Mouse (Mus musculus) embryonic facial prominence, embryonic 14.5 days (tissue): ENCODE measurements at regions not wholly inside any gene's neighbourhood (a gene's known extent, or its start where the extent isn't known, plus 50 kb on each side); places are given as distances from the start of the nearest gene placed in this dataset.

Experiments
- ATAC-seq: fragments of 200-750 bp; cut with Nextera tagmentation; 2 replicates; pipeline ENCODE4 v1.8.0; 2017; ENCODE audit warnings: low read depth, moderate number of reproducible peaks, moderate TSS enrichment
- DNase-seq: peaks from one replicate; pipeline ENCODE4 v3.0.0-alpha.2; 2015; ENCODE audit warnings: low spot score
- H3K27ac ChIP-seq: fragments of 300-500 bp; sonication (generic); replicated peaks from 2 replicates; pipeline ENCODE4 v1.5.1; 2014; ENCODE audit warnings: low read depth, mild to moderate bottlenecking, low read length, moderate library complexity
- H3K27me3 ChIP-seq: fragments of 300-500 bp; sonication (generic); replicated peaks from 2 replicates; pipeline ENCODE4 v1.6.1; 2014; ENCODE audit warnings: low read length; ENCODE audit not compliant: control insufficient read depth, insufficient read depth
- H3K36me3 ChIP-seq: fragments of 300-500 bp; sonication (generic); 2 replicates; pipeline ENCODE4 v1.6.1; 2014; ENCODE audit warnings: low read length, mixed read lengths; ENCODE audit not compliant: control insufficient read depth, insufficient read depth
- H3K4me1 ChIP-seq: fragments of 300-500 bp; sonication (generic); 2 replicates; pipeline ENCODE4 v1.6.1; 2014; ENCODE audit warnings: antibody characterized with exemption, low read length; ENCODE audit not compliant: control insufficient read depth, insufficient read depth
- H3K4me2 ChIP-seq: fragments of 300-500 bp; sonication (generic); 2 replicates; pipeline ENCODE4 v1.6.1; 2014; ENCODE audit warnings: low read depth, mild to moderate bottlenecking, low read length, moderate library complexity, mixed read lengths
- H3K4me3 ChIP-seq: fragments of 300-500 bp; sonication (generic); 2 replicates; pipeline ENCODE4 v1.5.1; 2014; ENCODE audit warnings: low read depth, mild to moderate bottlenecking, low read length
- H3K9ac ChIP-seq: fragments of 300-500 bp; sonication (generic); 2 replicates; pipeline ENCODE4 v1.6.1; 2014; ENCODE audit warnings: low read depth, mild to moderate bottlenecking, low read length, moderate library complexity, mixed read lengths
- H3K9me3 ChIP-seq: fragments of 300-500 bp; sonication (generic); 2 replicates; pipeline ENCODE4 v1.6.1; 2016; ENCODE audit warnings: low read length; ENCODE audit not compliant: control insufficient read depth
- WGBS: fragments of 180-500 bp; shearing (Covaris S2); extraction: QIAGEN DNeasy Blood & Tissue Kit; methylation state at CpG from one replicate; pipeline ENCODE4 v1.1.7; 2014; 5-methylcytosine and 5-hydroxymethylcytosine counted together

DNA sequence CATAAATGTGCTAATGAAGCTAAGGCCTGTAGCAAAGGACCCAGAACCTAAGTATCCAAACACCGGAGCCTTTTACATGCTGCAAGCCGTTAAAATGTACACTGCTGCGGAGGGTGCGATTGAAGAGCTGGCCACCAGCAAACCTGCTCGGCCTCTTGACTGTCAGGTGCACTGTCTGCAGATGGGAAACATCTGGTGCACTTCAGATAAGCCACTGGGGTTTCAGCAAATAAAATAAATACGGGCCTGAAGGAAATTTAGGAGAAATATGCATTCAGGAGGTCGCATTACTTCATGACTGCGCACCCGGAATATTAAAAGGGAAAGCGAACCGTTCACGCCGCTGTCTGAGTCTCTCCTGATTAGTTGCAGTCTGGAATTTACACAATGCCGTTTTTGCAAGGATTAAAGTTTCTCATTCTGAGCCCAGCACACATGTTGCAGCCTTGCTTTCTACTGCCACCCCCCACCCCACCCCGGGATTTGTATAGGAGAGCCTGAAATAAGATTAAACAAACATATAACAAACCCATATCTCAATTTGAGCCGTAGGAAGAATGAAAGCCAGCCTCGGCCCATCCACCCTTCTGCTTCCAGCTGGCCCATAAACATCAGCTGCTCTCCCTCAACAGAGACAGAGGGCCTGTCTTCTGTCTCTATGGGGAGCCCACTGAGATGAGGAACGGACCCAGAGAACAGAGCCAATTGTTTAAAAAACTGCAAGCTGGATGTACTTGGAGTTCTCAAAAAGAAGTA lies 103.5 kb upstream of the Cd180 start:
- Histone ChIP-seq H3K4me3 (no peak overlapping the region), H3K9ac (0 out of 2 replicates have a peak overlapping the region, but pooled peaks have one; percentile 21), H3K4me2 (peak overlapping the region; percentile 32), H3K27ac (peak overlapping the region; percentile 19), H3K9me3 (no peaks in the 10 kb centered on the region), H3K27me3 (no peaks in the 10 kb centered on the region), H3K36me3 (no peaks in the 10 kb centered on the region), H3K4me1 (peaks cover 24% of the 10 kb centered on the region)
- ATAC-seq (peak; percentile 76), DNase-seq (peak; percentile 83)
- WGBS, result 24% methylated on average over 18 of the region's 18 CpGs

DNA sequence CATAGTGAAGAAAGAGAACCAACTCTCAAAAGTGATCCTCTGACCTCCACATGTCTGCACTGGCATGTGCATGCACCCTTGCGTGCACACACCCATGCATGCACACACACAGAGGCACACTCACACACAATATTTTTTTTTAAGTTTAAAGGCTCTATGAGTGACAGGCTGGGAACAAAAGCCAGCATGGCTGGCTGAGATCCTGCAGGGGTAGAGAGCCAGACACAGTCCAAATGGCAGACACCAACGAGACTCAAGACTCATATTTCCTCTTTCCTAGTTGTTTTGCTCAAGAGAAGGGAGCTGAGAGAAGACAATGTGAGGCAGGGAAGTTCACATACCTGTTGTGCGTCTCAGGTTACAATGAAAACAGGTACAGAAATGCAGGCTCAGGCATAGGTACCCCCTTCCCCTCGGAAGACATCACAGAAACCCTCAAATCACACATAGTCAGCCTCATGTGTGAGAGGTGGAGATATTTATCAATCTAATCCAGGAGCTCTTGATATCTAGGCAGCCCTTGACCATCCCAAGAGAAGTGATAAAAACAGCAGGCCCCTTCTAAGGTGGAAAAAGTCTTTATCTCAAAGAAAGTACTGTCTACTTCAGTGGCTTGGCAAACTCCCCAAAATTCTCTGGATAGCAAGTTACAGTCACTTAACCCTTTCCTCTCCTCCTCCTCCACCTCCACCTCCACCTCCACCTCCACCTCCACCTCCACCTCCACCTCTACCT lies 101.4 kb upstream of the Cd180 start:
- no peaks in the 10 kb centered on the region for H3K36me3 ChIP-seq
- no peak overlapping the region for H3K27ac ChIP-seq
- H3K4me2 ChIP-seq, result no peak overlapping the region
- peak; percentile 35; the same call in 1 of the 2 replicates for ATAC-seq
- H3K9me3 ChIP-seq, result no peaks in the 10 kb centered on the region
- WGBS, result 58% methylated on average over 4 of the region's 4 CpGs
- DNase-seq, result peak; percentile 48
- peaks cover 21% of the 10 kb centered on the region for H3K4me1 ChIP-seq
- H3K9ac ChIP-seq, result no peak overlapping the region
- H3K4me3 ChIP-seq, result no peak overlapping the region
- H3K27me3 ChIP-seq, result no peaks in the 10 kb centered on the region

DNA sequence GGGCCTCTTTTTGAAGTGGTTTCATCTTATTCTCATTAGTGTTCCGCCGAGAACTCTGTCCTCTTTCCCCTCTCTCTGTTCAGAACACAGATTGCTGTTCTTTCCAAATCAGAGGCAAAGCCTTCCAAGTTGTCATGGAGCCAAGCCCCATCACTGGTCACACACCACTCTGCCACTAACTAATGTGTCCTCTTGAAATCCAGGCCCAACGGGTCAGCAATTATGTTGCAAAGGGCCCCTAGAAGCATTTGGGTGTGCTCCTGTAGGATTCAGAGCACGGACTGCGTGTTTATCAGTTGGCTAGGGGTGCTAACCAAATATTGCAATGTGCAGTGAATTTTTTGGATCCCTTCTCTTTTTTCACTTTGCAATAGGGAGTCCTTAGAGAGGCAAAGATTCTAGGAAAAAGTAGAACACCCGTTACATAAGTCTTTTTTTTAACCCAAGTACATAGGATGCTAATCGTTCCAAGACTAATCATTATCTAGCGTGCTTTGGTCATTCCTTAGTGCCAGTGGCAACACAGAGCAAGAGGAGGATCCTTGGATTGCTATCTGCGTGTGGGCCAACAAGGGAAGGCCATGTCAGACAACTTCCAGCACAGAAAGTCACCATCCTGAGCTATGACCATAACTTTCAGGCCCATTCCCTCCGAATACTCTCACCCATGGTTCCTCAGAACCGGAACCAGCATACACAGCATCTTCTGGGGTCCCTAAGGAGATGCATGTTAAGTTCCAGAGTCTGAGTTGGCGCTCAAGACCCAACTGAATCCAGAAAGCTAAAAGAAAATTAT lies 99.8 kb upstream of the Cd180 start:
- no peaks in the 10 kb centered on the region for H3K9me3 ChIP-seq

DNA sequence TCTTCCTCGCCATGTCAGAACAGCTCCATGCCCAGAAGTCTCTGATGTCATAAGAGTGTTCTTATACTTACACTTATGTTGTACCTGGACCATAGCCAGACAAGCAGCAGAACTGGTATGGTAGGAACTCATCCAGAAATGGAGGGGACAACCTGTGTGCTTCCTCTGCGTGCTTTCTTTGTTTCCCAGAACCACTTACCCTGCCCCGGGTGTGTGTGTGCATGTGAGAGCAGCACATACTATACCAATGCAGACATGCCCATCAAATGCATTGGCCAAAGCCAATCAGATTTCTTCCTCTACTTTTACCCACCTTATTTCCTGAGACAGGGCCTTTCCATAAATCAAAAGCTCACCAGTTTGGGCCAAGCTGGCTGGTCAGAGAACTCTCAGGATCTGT lies 99.2 kb upstream of the Cd180 start:
- Histone ChIP-seq H3K9me3 (no peaks in the 10 kb centered on the region), H3K36me3 (no peaks in the 10 kb centered on the region), H3K27me3 (no peaks in the 10 kb centered on the region), H3K4me2 (no peak overlapping the region), H3K4me1 (peaks cover 21% of the 10 kb centered on the region), H3K27ac (no peak overlapping the region), H3K4me3 (no peak overlapping the region), H3K9ac (no peak overlapping the region)
- peak; percentile 53 for DNase-seq
- 71% methylated on average over 3 of the region's 3 CpGs for WGBS
- ATAC-seq, result peak; percentile 53; the same call in 1 of the 2 replicates

More for the DNA sequence above, 99.8 kb upstream of the Cd180 start:
- 84% methylated on average over 12 of the region's 12 CpGs for WGBS
- no peak overlapping the region for H3K9ac ChIP-seq
- no peak overlapping the region for H3K4me3 ChIP-seq
- no peaks in the 10 kb centered on the region for H3K36me3 ChIP-seq
- H3K27ac ChIP-seq, result 0 out of 2 replicates have a peak overlapping the region, but pooled peaks have one; percentile 23
- H3K4me1 ChIP-seq, result peaks cover 21% of the 10 kb centered on the region
- no peak overlapping the region for H3K4me2 ChIP-seq
- no peak for ATAC-seq
- DNase-seq, result no peak
- no peaks in the 10 kb centered on the region for H3K27me3 ChIP-seq

DNA sequence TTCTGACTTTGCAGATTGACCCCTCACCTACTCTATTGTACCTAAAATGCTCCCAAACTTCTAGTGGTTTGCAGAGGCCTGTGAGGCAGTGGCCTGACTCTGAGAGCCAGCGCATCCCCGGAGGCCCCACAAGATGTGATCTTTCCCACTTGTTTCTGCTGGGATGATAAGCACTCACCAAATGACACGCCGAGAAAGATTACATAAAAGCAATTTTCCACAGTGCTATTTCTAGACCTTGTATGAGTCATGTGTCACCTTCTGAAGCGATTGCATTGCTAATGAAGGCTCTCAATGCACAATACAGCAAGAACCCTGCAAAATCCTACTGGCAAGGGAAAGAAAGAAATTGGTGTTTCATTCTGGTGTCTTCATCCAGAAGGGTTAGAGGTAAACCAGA lies 97.8 kb upstream of the Cd180 start:
- DNase-seq (no peak), ATAC-seq (no peak)
- Histone ChIP-seq H3K36me3 (no peaks in the 10 kb centered on the region), H3K4me3 (no peak overlapping the region), H3K4me2 (no peak overlapping the region), H3K27ac (no peak overlapping the region), H3K4me1 (peaks cover 12% of the 10 kb centered on the region), H3K27me3 (no peaks in the 10 kb centered on the region), H3K9ac (no peak overlapping the region), H3K9me3 (no peaks in the 10 kb centered on the region)
- 83% methylated on average over 5 of the region's 5 CpGs for WGBS

DNA sequence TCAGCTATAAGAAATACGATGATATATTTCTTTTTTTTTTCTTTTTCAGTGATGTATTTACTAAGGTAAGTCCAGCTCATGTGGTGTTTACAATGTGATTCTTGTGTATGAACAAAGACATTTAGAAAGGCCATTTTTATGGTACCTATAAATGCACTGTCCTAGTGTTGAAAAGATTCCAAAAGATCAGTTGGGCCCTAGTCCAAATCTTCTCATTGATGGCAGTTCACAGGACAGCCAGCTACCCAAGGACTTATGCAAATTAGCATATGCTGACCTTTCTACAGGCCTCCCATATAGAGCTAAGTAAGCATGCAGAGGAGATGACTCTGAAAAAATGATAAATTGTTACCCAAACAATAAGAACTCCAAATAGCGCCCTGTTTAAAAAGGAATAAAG lies 97.3 kb upstream of the Cd180 start:
- WGBS, result 87% methylated on average over 2 of the region's 2 CpGs

DNA sequence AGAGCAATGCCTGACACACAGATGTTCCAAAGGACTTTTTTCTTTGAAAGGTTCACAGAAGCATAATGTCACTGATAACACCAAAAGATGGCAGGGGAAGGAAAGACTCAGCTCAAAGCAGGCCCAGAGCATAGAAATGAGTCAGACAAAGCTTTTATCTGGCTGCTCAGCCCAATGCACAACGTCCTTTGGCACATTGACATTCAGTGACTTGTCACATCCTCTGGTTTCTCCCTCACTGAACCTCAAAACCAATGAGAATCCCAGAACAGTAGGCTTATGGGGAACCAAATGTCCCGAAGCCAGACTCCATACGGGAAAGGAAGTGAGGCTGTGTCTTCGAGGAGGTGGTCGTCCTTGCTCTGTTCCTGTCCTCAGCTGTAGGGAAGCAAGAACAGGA lies 95.2 kb upstream of the Cd180 start:
- DNase-seq, result no peak
- ATAC-seq, result no peak
- Histone ChIP-seq H3K36me3 (no peaks in the 10 kb centered on the region), H3K9me3 (no peaks in the 10 kb centered on the region), H3K4me1 (no peaks in the 10 kb centered on the region), H3K27ac (no peak overlapping the region), H3K4me3 (no peak overlapping the region), H3K9ac (no peak overlapping the region), H3K4me2 (no peak overlapping the region), H3K27me3 (no peaks in the 10 kb centered on the region)
- WGBS, result 78% methylated on average over 5 of the region's 5 CpGs

More for the DNA sequence above, 97.3 kb upstream of the Cd180 start:
- Histone ChIP-seq H3K4me2 (no peak overlapping the region), H3K27ac (no peak overlapping the region), H3K4me1 (peaks cover 7% of the 10 kb centered on the region), H3K4me3 (no peak overlapping the region), H3K9me3 (no peaks in the 10 kb centered on the region), H3K9ac (no peak overlapping the region), H3K27me3 (no peaks in the 10 kb centered on the region), H3K36me3 (no peaks in the 10 kb centered on the region)
- ATAC-seq (no peak), DNase-seq (no peak)

DNA sequence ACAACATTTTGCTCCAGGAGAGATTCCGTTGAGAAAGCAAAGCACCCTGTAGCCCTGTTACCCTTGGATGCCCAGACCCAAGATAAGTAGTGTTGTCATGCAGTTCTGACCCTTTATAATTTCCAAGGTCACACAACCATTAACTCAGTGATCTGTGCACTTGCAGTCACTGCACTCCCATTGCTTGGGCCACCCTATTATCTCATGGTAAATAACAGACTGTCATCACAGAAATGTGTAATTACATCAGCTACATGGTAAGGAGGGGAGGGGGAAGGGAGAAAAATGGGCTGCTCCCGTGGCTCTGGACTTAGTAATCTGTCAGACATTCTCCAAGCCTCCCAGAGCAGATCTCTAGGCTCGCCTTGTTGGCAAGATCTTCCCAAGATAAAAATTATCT lies 93.8 kb upstream of the Cd180 start:
- Histone ChIP-seq H3K4me1 (no peaks in the 10 kb centered on the region), H3K4me3 (no peak overlapping the region), H3K4me2 (no peak overlapping the region), H3K27me3 (no peaks in the 10 kb centered on the region), H3K27ac (no peak overlapping the region), H3K36me3 (no peaks in the 10 kb centered on the region), H3K9ac (no peak overlapping the region), H3K9me3 (no peaks in the 10 kb centered on the region)
- 42% methylated on average over 3 of the region's 3 CpGs for WGBS
- DNase-seq (peak; percentile 49), ATAC-seq (no peak; the same call in 1 of the 2 replicates)
